Mouse (Mus musculus) urinary bladder, postnatal 36 days (tissue): Measurements from ENCODE around the gene Pofut1.

ENCODE experiments used
- DNase-seq, 2 experiments: peaks; one replicate each; pipeline ENCODE4 v3.0.0; 2022; ENCODE audit warnings: low spot score in 2 of 2, mixed read lengths in 1 of 2

Pofut1 gene

GRCm38 (mm10) chr2:153241250-153242014 lies at the start of gene Pofut1, which contains the start of gene Plagl2:
TSS of gene Pofut1 (plus strand) at chr2:153241533.
TSS of gene Plagl2 (minus strand) at chr2:153241426.
- DNase-seq: peak; percentile 84 to 89

- DNase-seq: no peak
These were observed 47.1 kb upstream of the Pofut1 start for GRCm38 (mm10) chr2:153194255-153194654.

GRCm38 (mm10) chr2:153198485-153198884 lies 42.8 kb upstream of the Pofut1 start:
- DNase-seq: no peak

GRCm38 (mm10) chr2:153199114-153199513 lies 42.2 kb upstream of the Pofut1 start:
- no peak for DNase-seq

GRCm38 (mm10) chr2:153202766-153203165 lies 38.6 kb upstream of the Pofut1 start:
- DNase-seq: no peak

- DNase-seq: no peak
These were observed 33.2 kb upstream of the Pofut1 start for GRCm38 (mm10) chr2:153208149-153208548.

- no peak for DNase-seq
These were observed 32.0 kb upstream of the Pofut1 start for GRCm38 (mm10) chr2:153209286-153209685.

- no peak for DNase-seq
These were observed 29.9 kb upstream of the Pofut1 start for GRCm38 (mm10) chr2:153211451-153211850.

GRCm38 (mm10) chr2:153213351-153213750 lies 28.0 kb upstream of the Pofut1 start:
- no peak for DNase-seq

GRCm38 (mm10) chr2:153214771-153215259 lies 26.5 kb upstream of the Pofut1 start:
- no peak for DNase-seq

- DNase-seq: no peak
These were observed 25.9 kb upstream of the Pofut1 start for GRCm38 (mm10) chr2:153215421-153215820.

GRCm38 (mm10) chr2:153217826-153218340 lies 23.4 kb upstream of the Pofut1 start:
- no peak for DNase-seq

- DNase-seq: no peak
These were observed 22.8 kb upstream of the Pofut1 start for GRCm38 (mm10) chr2:153218516-153218915.

GRCm38 (mm10) chr2:153221620-153222019 lies 19.7 kb upstream of the Pofut1 start:
- DNase-seq: no peak

- DNase-seq: no peak
These were observed 19.2 kb upstream of the Pofut1 start for GRCm38 (mm10) chr2:153222130-153222529.

- no peak for DNase-seq
These were observed 18.8 kb upstream of the Pofut1 start for GRCm38 (mm10) chr2:153222566-153222965.

- no peak for DNase-seq
These were observed 16.3 kb upstream of the Pofut1 start, which contains the start of gene Tspyl3 for GRCm38 (mm10) chr2:153224946-153225594. TSS of gene Tspyl3 (minus strand) at chr2:153225441.

GRCm38 (mm10) chr2:153225595-153225953 lies 15.8 kb upstream of the Pofut1 start:
- DNase-seq: no peak

GRCm38 (mm10) chr2:153227959-153228358 lies 13.4 kb upstream of the Pofut1 start:
- no peak for DNase-seq

GRCm38 (mm10) chr2:153228523-153228922 lies 12.8 kb upstream of the Pofut1 start:
- DNase-seq: no peak

GRCm38 (mm10) chr2:153237193-153237592 lies 4.1 kb upstream of the Pofut1 start:
- DNase-seq: no peak

GRCm38 (mm10) chr2:153237891-153238290 lies 3.4 kb upstream of the Pofut1 start:
- DNase-seq: no peak

GRCm38 (mm10) chr2:153238406-153238805 lies 2.9 kb upstream of the Pofut1 start:
- DNase-seq: no peak
